Mouse (Mus musculus) kidney, postnatal 10 days (tissue): ENCODE data around the gene Cox8a.

Experiments
- DNase-seq: peaks from one replicate; pipeline ENCODE4 v3.0.0; 2021; ENCODE audit warnings: mixed read lengths

Gene Cox8a

DNA sequence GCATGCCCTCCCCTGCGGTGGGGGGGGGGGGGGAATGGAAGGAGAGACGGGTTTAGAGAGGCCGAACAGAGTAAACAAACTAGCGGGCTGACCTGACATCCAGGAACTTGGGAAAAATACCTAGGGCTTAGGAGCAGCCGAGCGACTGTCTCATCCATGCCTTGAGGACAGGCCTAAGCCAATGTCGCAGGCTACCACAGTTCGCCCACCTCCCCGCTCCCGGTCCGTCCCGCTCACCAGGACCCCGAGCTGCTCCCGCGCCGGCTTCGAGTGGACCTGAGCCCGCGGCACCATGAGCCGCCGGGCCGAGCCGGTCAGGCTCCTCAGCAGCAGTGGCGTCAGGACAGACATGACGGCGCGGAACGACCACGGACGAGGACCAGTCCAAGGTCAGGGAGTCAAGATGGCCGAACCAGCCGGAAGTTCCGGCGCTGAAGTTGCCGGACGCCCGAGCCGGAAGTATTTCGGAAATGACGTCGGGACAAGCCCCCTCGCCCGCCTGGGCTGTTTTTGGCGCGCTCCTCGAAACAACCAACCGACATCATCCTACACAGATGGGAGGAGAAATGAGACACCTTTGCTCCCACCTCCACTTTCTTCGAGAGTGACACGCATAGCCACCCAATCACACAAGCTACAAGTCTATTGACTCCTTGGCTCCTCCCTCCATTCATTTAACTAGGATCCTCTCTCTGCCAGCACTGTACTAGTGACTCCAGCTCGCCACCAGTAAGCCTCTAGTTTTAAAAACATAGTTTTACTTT, at the start of gene Cox8a:
TSS of gene Cox8a (minus strand) at position 455 of the 764 bp plus-strand sequence.
- DNase-seq = peak; percentile 97

DNA sequence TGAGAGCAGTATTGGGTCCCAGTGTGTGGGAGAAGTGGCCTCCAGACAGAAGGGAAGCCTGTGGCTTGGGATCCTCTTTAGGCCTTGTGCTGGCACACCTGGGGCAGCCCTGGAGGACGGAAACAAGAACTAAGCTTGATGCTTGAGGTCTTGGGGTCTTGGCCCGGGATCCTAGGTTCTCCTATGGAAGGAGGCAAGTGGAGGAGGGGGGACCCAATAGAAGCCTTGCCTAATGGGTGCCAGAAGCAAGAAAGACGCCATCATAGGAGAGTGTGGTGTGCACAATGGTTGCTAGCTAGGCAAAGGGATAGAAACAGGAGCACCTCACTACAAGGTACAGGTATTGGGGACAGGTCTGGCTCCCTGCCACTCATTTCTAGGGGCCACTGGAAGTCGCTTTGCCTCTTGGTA, 49.0 kb upstream of the Cox8a start:
- peak; percentile 17 for DNase-seq

DNA sequence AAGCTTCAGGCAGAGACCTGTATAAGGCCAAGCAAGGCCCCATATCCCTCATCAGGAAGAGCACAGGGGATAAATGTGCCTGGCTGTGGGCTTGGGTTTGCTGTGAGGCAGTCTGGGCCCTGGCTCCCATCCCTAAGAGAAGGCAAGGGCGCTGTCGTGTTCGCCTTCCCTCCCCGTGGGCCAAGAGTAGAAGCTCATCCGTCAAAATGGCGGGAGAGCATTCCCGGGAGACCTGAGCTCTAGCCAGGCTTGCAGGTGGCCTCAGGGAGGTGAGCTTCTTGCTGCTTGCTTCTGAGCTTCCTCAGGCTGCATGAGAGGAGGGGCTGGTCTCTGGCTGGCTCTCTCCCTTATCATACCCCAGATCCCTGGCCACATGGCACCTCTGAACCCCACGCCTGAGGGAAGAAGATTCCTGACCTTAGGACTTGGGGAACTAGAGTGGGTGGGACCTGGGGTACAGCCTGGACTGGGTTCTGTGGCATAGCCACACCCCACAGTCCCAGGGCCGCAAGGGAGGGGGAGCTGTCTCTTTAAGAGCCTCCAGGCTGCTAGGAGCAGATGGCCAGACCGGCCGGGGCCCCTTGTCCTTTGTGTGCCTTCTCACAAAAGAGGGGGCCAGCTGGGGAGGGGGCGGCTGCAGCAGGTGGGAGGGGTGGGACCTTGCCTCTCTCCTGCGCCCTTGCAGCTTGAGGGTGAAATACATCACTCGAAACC, 48.2 kb upstream of the Cox8a start:
- peak; percentile 44 for DNase-seq

DNA sequence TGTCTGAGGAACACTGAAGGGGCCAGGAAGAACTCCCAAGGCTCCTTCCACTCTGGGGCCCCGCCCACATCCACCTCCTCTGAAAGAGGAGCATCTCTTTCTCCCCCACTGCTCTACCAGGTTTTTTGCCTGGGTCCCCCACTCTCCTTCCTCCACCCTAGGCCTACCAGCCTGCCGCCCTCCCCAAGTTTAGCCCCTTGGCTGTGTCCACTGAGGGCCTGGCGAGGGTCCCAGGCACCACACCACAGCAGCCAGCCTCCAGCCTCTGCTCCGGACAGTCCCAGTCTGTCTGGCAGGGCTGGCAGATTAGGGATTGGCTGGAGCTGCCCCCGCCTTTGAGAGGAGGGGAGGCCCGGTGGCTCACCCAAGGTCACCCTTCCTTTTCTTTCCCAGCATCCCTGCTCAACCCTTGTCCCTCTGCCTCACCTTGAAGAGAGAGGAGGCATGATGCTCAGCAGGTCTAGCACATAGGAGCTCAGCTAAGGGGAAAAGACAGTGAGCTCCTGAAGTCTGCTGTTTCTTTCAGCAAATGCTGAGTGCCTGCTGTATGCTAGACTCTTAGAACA, 47.4 kb upstream of the Cox8a start:
- DNase-seq = peak; percentile 48

DNA sequence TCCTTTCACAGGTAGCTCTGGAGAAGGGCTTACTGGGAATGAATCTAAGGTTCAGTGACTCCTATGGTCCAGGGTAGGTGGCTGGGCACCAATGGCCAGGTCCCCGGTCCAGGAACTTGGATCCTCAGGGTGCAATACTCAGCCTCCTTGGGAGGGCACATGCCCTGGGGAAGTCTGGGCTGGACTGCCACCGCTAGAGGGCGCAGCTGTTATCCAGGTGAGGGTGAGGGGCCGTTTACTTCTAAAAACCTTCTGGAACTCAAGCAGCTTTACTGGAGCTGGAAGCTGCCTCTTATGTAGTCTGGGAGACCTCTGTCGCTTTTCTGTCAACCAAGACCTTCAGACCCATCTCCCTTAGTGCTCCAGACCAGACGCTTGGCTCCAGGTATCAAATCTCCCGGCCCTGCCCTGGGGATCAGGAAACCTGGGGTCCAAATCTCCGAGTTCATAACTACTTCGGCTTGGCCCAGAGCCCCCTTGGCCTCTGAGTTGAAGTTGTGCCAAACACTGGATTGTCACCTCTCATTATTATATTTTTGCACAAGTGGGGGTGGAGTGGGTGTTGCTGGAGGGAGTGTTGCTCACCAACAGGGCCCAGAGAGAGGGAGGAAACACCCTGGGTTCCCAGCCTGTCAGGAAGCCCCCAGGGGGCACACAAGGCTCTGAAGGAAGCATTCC, 46.8 kb upstream of the Cox8a start:
- DNase-seq = peak; percentile 91

DNA sequence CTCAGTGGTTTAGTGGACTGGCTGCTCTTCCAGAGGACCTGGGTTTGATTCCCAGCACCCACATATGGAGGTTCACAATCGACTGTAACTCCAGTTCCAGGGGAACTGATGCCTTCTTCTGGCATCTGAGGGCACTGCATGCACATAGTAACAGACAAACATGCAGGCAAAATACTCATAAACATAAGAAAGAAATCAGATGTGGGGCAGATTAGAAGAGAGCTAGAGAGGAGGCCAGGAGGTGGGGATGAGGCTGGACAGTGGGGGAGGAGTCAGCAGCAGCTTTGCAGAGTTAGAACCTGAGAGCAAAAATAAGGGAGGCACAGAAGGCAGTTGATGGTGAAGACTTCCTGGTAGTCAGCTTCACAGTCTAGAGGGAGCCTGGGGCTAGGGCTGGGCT, 45.2 kb upstream of the Cox8a start:
- no peak for DNase-seq

DNA sequence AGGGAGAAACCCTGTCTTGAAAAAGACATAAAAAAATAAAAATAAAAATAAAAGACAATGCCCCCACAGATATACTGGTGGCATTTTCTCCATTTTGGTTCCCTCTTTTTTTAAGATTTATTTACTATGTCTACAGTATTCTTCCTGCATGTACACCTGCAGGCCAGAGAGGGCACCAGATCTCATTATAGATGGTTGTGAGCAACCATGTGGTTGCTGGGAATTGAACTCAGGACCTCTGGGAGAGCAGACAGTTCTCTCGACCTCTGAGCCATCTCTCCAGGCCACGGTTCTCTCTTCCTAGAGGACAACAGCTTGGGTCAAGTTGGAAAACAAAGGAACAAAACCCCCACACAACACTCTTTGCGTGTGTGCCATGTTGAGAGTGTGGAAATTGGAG, 44.5 kb upstream of the Cox8a start:
- no peak for DNase-seq

DNA sequence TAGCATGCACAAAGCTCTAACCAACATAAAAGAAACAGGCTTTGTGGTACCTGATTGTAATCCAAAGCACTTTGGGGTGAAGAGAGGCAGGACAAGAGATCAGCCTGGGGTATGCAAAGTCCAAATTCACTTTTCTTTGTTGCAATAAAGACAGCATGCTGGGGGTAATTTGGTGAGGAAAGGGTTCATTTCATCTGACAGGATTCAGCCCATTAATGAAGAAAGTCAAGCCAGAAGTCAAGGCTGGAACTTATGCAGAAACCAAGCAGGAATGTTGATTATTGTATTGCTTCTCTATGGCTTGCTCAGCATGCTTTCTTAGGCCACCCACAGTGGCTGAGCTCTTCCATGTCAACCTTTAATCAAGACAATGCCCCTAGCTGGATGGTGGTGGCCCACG, 44.1 kb upstream of the Cox8a start:
- no peak for DNase-seq

DNA sequence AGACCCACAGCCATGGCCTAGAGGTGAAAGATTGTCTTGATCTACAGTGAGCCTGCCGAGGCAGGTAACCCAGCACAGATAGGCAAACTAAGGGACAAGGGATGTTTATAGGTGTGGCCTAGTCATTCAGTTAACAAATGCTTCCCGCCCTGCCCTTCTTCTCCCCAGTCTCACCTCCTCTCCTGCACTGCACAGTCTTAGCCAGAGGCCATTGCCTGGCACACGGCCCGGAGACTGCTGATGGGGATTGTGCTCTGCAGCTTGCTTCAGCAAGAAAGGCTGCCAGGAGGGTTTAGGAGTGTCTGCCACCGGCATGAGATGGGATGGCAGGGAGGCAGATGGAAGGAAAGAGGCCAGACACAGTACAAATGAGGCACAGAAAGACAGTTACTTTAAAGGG, 40.5 kb upstream of the Cox8a start:
- DNase-seq = no peak

DNA sequence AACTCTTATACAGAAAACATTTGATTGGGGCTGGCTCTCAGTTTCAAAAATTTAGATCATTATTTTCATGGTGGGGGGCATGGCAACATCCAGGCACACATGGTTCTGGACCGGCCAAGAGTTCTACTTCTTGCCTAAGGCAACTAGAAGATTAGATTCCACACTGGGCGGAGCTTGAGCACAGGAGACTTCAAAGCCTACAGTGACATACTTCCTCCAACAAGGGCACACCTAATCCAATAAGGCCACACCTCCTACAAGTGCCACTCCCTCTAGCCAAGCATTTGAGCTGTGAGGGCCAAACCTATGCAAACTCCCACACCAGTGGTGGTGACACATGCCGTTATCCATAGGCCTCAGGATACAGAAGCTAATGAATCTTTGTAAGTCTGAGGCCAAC, 28.6 kb upstream of the Cox8a start:
- no peak for DNase-seq

DNA sequence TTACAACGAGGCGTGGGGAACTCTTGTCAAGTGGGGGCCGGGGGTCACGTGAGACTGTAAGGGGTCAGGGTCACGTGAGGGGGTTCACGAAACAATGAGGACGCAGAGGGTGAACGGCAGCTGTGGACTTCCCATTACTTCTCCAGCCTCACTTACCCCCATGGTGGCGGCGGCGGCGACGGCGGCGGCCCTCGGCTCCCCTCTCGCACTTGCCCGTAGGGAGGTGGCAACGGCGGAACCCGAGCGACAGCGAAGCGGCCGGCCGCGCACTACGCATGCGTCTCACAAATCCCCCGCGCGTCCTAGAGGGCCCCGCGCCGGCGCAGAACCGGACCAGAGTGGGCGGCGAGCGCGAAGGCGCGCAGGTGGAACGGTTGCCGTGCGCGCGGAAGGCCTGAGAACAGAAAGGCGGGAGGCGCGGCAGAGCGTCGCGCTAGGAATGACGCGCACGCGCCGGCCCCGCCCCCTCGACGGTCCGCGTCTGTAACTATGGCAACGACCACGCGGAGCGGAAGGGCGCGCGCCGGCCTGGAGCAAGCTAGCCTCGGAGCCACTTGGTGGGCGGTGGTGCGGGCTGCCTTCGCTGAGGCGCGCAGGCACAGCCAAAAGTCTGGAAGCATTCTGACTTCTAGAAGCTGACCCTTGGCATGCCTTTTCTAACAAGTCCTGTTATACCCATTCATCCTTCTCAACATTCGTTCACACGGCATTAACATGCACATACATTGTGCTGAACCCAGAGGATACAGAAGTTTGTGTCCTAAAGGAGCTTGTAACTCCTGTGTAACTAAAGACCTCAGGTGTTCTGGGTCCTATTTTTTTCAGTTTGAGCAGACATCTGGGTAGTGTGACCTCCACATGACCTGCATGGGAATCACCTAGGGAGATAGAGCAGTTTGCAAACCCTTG, 23.6 kb upstream of the Cox8a start, which contains the start of gene Naa40:
TSS of gene Naa40 (minus strand) at position 402 of the 909 bp plus-strand sequence.
- DNase-seq = peak; percentile 96

DNA sequence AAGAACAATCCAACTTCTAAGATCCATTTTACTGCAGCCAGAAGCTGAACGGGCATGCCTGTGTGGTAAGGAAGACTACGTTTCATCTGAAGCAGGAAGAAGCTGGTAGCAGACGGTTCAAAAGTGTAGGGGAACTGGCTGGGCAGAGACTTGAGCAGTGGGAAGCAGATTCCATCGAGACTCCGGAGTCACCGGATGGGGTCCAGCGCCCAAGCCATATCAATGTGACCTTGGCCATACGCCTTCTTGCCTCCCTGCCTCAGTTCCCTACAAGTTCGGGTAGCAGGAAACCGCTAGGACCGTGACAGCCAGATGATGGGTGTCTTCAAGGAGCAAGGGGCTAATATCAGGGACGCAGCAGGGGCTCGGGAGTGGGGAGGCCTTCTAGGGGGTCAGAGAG, 22.9 kb upstream of the Cox8a start:
- no peak for DNase-seq

DNA sequence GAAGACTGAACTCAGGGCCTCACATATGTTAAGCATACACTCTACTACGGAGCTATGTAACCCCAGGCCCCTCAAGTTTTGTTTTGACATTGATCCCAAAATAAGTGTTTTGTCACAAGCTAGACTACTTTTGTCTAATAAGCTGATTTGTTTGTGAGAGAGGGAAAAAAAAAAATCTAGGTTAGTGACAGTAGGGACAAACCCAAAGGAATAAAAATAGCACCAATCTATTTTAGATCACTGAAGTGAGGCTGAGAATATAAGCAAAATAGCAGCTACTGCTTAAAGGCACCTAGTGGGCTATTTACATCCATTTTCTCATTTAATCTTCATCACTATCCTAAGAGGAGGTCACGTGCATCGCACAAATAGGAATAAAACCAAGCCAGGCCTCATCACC, 22.2 kb upstream of the Cox8a start:
- no peak for DNase-seq

DNA sequence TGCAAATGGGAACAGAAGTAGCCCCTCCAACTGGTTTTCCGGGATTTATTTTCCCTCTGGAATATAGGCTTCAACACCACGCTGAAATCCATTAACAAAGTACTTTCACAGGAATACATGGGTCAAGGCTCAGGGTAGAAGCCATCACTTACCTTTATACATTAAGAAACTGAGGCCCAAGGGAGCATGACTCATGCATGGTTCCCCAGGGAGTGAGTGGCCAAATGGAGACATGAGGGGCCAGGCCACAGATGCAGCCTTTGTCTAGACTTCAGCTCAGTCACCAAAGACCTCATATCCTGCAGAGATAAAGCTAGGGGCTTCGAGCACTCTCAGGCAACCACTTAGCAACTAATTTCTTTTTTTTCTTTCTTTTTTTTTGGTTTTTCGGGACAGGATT, 19.3 kb upstream of the Cox8a start:
- DNase-seq = no peak

DNA sequence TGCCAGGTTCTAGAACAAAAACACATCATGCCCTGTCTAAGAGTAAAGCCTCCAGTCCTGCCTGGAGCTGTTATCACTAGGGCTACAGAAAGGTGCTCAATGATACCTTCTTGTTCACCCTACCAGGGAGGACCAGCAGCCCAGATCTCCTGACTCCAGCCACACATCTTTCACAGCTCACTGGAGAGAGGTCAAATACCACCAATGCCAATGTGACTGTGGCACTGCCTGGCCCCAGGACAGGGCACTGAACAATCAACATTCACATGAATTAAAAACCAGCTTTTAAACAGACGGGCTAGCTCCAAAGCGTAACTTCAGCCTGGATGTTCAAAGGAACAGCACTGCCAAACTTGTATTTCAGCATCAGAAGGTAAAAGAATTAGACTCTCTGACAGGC, 18.6 kb upstream of the Cox8a start:
- DNase-seq = no peak

DNA sequence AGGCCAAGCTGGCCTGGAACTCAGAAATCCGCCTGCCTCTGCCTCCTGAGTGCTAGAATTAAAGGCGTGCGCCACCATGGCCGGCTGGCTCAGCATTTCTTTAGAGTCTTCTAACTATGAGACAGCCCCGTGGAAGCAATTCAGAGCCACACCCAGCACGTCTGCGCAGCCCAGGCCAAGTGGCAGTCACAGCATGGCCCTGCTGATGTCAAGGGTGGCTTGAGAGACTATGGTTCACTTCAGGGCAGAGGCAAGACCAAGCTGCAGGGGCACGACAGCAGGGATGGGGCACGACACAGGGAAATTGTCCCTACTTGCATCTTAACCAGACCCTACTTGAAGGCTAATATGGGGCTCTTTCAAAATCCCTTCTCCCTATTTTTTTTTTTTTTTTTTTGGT, 18.0 kb upstream of the Cox8a start:
- DNase-seq = no peak

DNA sequence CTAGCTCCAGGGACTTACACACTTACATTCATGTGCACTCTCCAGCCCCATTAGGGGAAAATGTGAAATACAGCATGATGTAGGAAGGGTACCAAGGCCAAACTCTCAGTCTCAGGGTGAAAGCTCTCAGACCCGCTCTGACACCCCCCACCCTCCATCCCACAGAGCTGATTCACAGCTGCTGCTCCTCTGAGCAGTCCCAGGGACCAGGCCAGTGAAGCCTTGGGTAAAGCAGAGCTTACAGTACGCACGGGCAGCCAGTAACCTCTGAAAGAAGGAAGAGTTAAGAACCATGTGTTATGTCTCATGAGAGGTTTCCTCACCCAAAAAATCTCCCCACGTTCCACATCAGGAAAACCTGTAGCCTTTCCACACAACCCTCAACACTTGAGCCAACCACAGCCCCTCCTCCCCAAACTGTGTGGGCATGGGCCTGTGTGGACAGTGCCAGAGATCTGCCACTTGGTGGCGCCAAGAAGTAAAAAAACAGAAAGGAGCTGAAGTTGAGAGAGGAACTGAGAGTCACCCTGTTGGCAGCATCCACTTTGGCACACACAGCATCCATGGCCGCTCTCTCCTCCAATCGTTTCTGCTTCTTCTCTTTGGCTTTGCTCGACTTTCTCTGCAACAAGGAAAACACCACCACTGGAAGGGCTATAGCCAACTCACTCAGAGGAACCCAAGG, 17.3 kb upstream of the Cox8a start:
- DNase-seq = peak; percentile 83

DNA sequence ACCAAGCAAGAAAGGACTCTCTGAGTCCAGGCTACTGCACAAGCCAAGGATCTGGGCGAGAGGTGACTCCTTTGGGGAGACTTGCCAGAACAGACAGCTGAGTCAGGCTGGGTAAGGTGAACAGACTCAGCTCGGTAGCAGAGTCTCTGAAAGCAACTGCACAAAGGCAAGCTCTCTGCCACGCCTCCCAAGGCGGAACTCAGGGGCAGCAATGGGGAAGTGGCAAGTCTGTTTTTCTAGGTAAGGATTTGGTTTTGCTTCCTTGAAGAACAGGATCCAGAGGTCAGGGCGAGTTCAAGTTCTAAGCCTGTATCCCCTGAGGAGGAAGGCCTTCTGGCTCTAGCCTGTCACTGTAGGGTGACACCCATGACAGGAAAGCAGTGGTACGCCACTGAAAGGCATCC, 9.1 kb upstream of the Cox8a start:
- DNase-seq = no peak

DNA sequence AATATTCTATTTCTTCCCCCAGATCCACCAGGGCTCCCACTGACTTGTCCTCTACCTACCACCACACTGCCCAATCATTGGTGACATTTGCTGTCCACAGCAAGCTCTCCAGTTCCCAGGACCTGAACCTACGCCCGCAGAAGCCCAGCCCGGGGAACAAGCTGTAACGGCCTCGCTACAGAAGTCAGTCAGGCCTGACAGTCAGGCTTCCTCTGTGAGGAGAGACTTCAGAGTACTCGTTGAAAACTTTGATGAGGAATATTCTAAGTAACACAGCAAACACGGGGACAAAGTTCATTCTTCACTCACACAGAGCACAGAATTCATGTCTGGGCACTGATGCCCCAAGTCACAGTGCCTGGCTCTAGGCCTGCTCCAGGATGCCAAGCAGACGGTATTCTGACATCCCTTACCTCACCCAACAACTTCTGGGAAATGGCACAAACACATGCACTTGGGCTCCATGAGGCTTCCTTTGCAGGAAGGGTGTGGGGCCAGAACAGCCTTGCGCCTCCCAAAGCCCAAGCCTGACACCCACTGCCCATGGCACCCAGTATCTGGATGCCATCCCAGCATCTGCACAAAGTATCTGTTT, 7.8 kb upstream of the Cox8a start:
- peak; percentile 43 for DNase-seq

DNA sequence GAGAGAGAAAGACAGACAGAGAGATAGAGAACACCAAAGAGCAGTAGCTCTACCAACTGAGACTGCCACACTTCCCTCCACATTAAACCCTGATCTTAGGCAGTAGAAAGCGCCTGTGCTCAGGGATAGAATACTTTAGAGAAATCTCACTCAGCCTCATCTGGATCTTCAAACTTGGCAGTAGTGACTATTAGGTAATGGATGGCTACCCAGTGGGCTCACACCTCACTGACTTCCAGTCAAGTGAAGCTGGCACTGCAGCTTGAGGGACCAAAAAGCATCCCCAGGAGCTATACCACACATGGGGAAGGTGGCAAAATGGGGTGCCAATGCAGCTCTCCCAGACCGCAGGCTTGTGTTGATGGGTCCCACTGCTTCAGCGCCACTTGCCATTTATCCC, 6.8 kb upstream of the Cox8a start:
- no peak for DNase-seq

DNA sequence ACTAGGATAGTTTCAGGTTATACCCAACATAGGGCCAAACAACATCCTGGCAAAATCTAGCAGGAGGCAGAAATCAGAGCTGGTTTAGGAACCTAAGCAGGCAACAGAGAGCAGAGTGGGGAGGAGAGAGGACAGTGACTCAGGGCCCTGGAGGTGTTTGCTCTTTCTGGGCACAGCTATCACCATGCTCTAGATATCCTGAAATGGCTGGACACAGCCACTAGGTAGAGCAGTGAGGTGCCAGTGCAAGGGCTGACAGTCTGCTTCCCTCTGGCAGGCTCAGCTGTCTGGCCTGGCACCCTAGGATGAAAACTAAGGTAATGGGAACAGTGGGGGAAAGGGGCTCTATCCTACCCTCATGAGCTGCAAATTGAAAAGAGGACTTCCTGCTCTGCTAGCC, 6.1 kb upstream of the Cox8a start:
- no peak for DNase-seq
